Mouse (Mus musculus) hindbrain, embryonic 10.5 days (tissue): Measurements from ENCODE around the gene Tcte3. TPM values are rescaled to one million over a fixed set of nuclear protein-coding genes. Genes with fewer than 3 reads are reported as not detected.
"Not testable (repeated sequence)": the region's sequence is repeated elsewhere in the genome, so short reads cannot be mapped to it uniquely, and the experiment has no call there.

ENCODE experiments used
- DNase-seq: peaks from one replicate; pipeline ENCODE4 v3.0.0-alpha.2; 2017; ENCODE audit warnings: low spot score
- H3K27ac ChIP-seq: fragments of 300-500 bp; sonication (generic); 2 replicates; pipeline ENCODE4 v1.5.1; 2016; ENCODE audit warnings: mild to moderate bottlenecking, moderate library complexity
- H3K27me3 ChIP-seq: fragments of 300-500 bp; sonication (generic); 2 replicates; pipeline ENCODE4 v1.6.1; 2016; ENCODE audit warnings: mild to moderate bottlenecking; ENCODE audit not compliant: poor library complexity, insufficient read depth, severe bottlenecking
- H3K36me3 ChIP-seq: fragments of 300-500 bp; sonication (generic); 2 replicates; pipeline ENCODE4 v1.6.1; 2016; ENCODE audit warnings: mild to moderate bottlenecking, moderate library complexity
- H3K4me1 ChIP-seq: fragments of 300-500 bp; sonication (generic); replicated peaks from 2 replicates; pipeline ENCODE4 v1.6.1; 2016; ENCODE audit warnings: mild to moderate bottlenecking
- H3K4me3 ChIP-seq: fragments of 300-500 bp; sonication (generic); 2 replicates; pipeline ENCODE4 v1.5.1; 2016; ENCODE audit warnings: mild to moderate bottlenecking, moderate library complexity
- H3K9me3 ChIP-seq: fragments of 300-500 bp; sonication (generic); 2 replicates; pipeline ENCODE4 v1.6.1; 2016; ENCODE audit warnings: mild to moderate bottlenecking, moderate library complexity
- WGBS: fragments of 180-500 bp; shearing (Covaris S2); methylation state at CpG from one replicate; pipeline ENCODE4 v1.1.7; 2016; 5-methylcytosine and 5-hydroxymethylcytosine counted together
- polyA plus RNA-seq: library from polyadenylated mRNA; unstranded; fragments of >200 nt; fragmentation: Nextera tagmentation; extraction: Ambion mirVana; gene quantifications from 2 replicates; pipeline ENCODE4 v1.2.1, GENCODE M21; 2016

The Tcte3 gene
- polyA plus RNA-seq, 1 experiment from 2014 or later = 0.72 TPM

- peaks cover 35% of the 10 kb centered on the region for H3K36me3 ChIP-seq
- peaks cover 27% of the 10 kb centered on the region for H3K4me1 ChIP-seq
- 40% methylated on average over 13 of the region's 13 CpGs for WGBS
- H3K9me3 ChIP-seq = no peaks in the 10 kb centered on the region
- peaks cover 6% of the 10 kb centered on the region; the same call in 1 of the 2 replicates for H3K27me3 ChIP-seq
- H3K27ac ChIP-seq = peak overlapping the region; percentile 80
- H3K4me3 ChIP-seq = peak overlapping the region; percentile 24; the same call in 1 of the 2 replicates
- DNase-seq = peak; percentile 73
These were observed 24.2 kb upstream of the Tcte3 start for GRCm38 (mm10) chr17:15065391-15066024.

- H3K27ac ChIP-seq = no peak overlapping the region
- H3K36me3 ChIP-seq = peaks cover 78% of the 10 kb centered on the region
- H3K4me1 ChIP-seq = 0 out of 2 replicates have a peak, but pooled peaks cover under 1% of the 10 kb centered on the region
- 93% methylated on average over 6 of the region's 6 CpGs for WGBS
- H3K27me3 ChIP-seq = no peaks in the 10 kb centered on the region
- DNase-seq = no peak
- H3K9me3 ChIP-seq = no peaks in the 10 kb centered on the region
- no peak overlapping the region for H3K4me3 ChIP-seq
These were observed 19.1 kb upstream of the Tcte3 start for GRCm38 (mm10) chr17:15060356-15060755.

- no peak overlapping the region for H3K4me3 ChIP-seq
- H3K27ac ChIP-seq = no peak overlapping the region
- no peaks in the 10 kb centered on the region for H3K4me1 ChIP-seq
- WGBS = 94% methylated on average over 14 of the region's 14 CpGs
- H3K36me3 ChIP-seq = peaks cover 82% of the 10 kb centered on the region
- H3K27me3 ChIP-seq = no peaks in the 10 kb centered on the region
- no peaks in the 10 kb centered on the region for H3K9me3 ChIP-seq
- DNase-seq = no peak
These were observed 18.4 kb upstream of the Tcte3 start for GRCm38 (mm10) chr17:15059646-15060045.

- no peaks in the 10 kb centered on the region for H3K4me1 ChIP-seq
- DNase-seq = no peak
- WGBS = 94% methylated on average over 5 of the region's 5 CpGs
- H3K4me3 ChIP-seq = no peak overlapping the region
- H3K27ac ChIP-seq = no peak overlapping the region
- peaks cover 74% of the 10 kb centered on the region for H3K36me3 ChIP-seq
- H3K9me3 ChIP-seq = no peaks in the 10 kb centered on the region
- no peaks in the 10 kb centered on the region for H3K27me3 ChIP-seq
These were observed 16.9 kb upstream of the Tcte3 start for GRCm38 (mm10) chr17:15058161-15058591.

GRCm38 (mm10) chr17:15055925-15056324 is 14.6 kb upstream of the Tcte3 start:
- no peak for DNase-seq
- Histone ChIP-seq H3K4me1 (no peaks in the 10 kb centered on the region), H3K27me3 (no peaks in the 10 kb centered on the region), H3K36me3 (peaks cover 52% of the 10 kb centered on the region), H3K27ac (no peak overlapping the region), H3K9me3 (no peaks in the 10 kb centered on the region), H3K4me3 (no peak overlapping the region)
- 88% methylated on average over 4 of the region's 4 CpGs for WGBS

GRCm38 (mm10) chr17:15053829-15054200 is 12.5 kb upstream of the Tcte3 start:
- WGBS = 94% methylated on average over 13 of the region's 13 CpGs
- H3K9me3 ChIP-seq, H3K4me1 ChIP-seq, H3K27ac ChIP-seq, H3K27me3 ChIP-seq, DNase-seq, H3K4me3 ChIP-seq: not testable (repeated sequence)
- peaks cover 30% of the 10 kb centered on the region for H3K36me3 ChIP-seq

- not testable (repeated sequence) for H3K4me1 ChIP-seq, H3K27ac ChIP-seq, H3K4me3 ChIP-seq, H3K9me3 ChIP-seq, DNase-seq, H3K27me3 ChIP-seq
- peaks cover 25% of the 10 kb centered on the region for H3K36me3 ChIP-seq
- 93% methylated on average over 6 of the region's 8 CpGs for WGBS
These were observed 12.0 kb upstream of the Tcte3 start for GRCm38 (mm10) chr17:15053183-15053828.

GRCm38 (mm10) chr17:15052766-15053165 is 11.5 kb upstream of the Tcte3 start:
- DNase-seq, H3K27me3 ChIP-seq, H3K27ac ChIP-seq, H3K9me3 ChIP-seq, H3K4me3 ChIP-seq, H3K4me1 ChIP-seq: not testable (repeated sequence)
- H3K36me3 ChIP-seq = peaks cover 20% of the 10 kb centered on the region
- 57% methylated on average over 1 of the region's 1 CpGs for WGBS

GRCm38 (mm10) chr17:15050338-15050737 is 9.1 kb upstream of the Tcte3 start:
- not testable (repeated sequence) for H3K27me3 ChIP-seq, H3K9me3 ChIP-seq, H3K4me1 ChIP-seq, DNase-seq, H3K36me3 ChIP-seq, H3K4me3 ChIP-seq, H3K27ac ChIP-seq
- WGBS = no CpG with 5 or more reads among the region's 1 CpGs

- not testable (repeated sequence) for H3K36me3 ChIP-seq, H3K4me3 ChIP-seq, DNase-seq, H3K27ac ChIP-seq, H3K9me3 ChIP-seq, H3K4me1 ChIP-seq, H3K27me3 ChIP-seq
- WGBS = no CpG with 5 or more reads among the region's 3 CpGs
These were observed 833 bp downstream of the Tcte3 start for GRCm38 (mm10) chr17:15040455-15040854.

- not testable (repeated sequence) for H3K27me3 ChIP-seq, H3K36me3 ChIP-seq, DNase-seq, H3K4me1 ChIP-seq, H3K4me3 ChIP-seq, H3K9me3 ChIP-seq, H3K27ac ChIP-seq
- WGBS = no CpG with 5 or more reads among the region's 4 CpGs
These were observed 9.9 kb downstream of the Tcte3 start for GRCm38 (mm10) chr17:15031414-15031813.

GRCm38 (mm10) chr17:15025513-15025912 is 15.8 kb downstream of the Tcte3 start:
- not testable (repeated sequence) for H3K27me3 ChIP-seq, H3K4me1 ChIP-seq, H3K27ac ChIP-seq, DNase-seq, H3K4me3 ChIP-seq, H3K36me3 ChIP-seq, H3K9me3 ChIP-seq
- no CpG with 5 or more reads among the region's 6 CpGs for WGBS

GRCm38 (mm10) chr17:15024502-15025193 is 16.6 kb downstream of the Tcte3 start:
- H3K36me3 ChIP-seq, H3K27ac ChIP-seq, H3K9me3 ChIP-seq, H3K27me3 ChIP-seq, DNase-seq, H3K4me3 ChIP-seq, H3K4me1 ChIP-seq: not testable (repeated sequence)
- no CpG with 5 or more reads among the region's 48 CpGs for WGBS
